Mouse (Mus musculus): ENCODE measurements around the gene Cep57. TPM values are rescaled to one million over a fixed set of nuclear protein-coding genes. Genes with fewer than 3 reads are reported as not detected.

The Cep57 gene
- total RNA-seq, 1 experiment = 49.9 TPM

DNA sequence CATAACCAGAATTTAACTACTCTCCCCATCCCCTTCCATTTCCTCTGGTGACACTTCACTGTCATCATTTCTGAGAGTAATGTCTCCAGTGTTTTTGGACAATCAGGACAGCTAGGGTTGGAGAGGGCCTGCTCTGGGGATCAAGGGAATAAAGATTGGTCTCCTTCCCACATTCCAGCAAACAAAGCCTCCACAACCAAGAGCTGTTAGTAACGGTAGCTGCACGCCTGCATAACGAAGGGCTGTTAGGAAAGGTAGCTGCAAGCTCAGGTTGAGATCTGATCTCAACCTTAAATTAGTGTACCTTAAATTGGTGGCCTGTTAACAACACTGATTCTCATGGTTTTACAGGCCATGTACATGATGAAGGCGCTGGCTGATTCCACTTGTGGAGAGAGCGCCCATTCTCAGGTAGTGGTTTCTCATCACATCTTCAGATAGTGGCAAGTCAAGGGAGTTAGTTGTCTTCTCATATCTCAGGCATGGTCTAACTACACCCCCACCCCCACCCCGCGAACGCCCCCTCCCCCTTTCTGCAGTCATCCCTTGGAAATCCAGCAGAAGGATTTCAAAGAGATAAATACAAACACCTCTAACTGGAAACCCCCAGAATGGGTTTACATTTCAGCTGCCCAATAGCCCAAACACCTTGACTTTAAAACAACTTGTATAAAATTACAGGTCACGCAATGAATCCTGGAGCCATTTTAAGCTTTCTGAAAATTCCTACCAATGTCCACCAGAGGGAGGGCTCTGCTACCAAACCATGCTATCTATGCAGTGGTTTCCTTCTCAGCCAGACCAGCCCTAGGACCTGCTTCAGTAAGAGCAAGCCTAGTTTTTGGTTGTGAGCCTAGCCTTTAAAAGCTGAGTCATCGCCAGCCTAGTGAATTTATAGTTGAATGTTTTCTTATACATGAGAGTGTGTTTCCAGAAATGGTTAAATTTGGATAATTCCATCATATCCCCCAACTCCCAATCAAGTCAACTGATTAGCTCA lies 21.9 kb upstream of the Cep57 start:
- peak; percentile 25 for DNase-seq (ENCODE audit: low read depth, low spot score)
- no peak overlapping the region for H3K27ac ChIP-seq (ENCODE audit: insufficient read depth, low read depth, low read length, poor library complexity, severe bottlenecking)
- no peaks in the 10 kb centered on the region for H3K9me3 ChIP-seq (ENCODE audit: control insufficient read depth, insufficient read depth, low read depth, low read length)
- peaks cover 2% of the 10 kb centered on the region for H3K36me3 ChIP-seq (ENCODE audit: control insufficient read depth, insufficient read depth, low read length, poor library complexity, severe bottlenecking)
- in situ Hi-C loops (cut with MboI; ENCODE audit: low sequenced_read_pairs in 2 of 2, unreplicated experiment in 2 of 2) = loop anchor here (25.0 kb wide), 2 partner anchors 964 to 1489 kb away; no protein-coding TSS in a partner anchor
- no peak overlapping the region for H3K4me3 ChIP-seq (ENCODE audit: insufficient read depth in 1 of 2, low read depth in 1 of 2, low read length in 2 of 2, poor library complexity in 1 of 2, severe bottlenecking in 1 of 2)
- no peak for TF ChIP-seq CHD2 (IDR thresholded peaks at IDR 0.05; ENCODE audit: low read depth, low read length)
- TF ChIP-seq ZNF384 (IDR thresholded peaks at IDR 0.05; ENCODE audit: low read depth, low read length) = no peak
- TF ChIP-seq MAFK (IDR thresholded peaks at IDR 0.05; ENCODE audit: insufficient read depth, low read depth, low read length) = 0 out of 2 replicates have a peak, but pooled peaks have one; percentile 49
- no peak for TF ChIP-seq HCFC1 (IDR thresholded peaks at IDR 0.05; ENCODE audit: borderline replicate concordance, insufficient read depth, low read length)
- TF ChIP-seq ZC3H11A (IDR thresholded peaks at IDR 0.05; ENCODE audit: borderline replicate concordance, low read depth, low read length) = peak; percentile 70; the same call in 1 of the 2 replicates
- no peak overlapping the region for H3K9ac ChIP-seq (ENCODE audit: insufficient read depth, low read depth, low read length, poor library complexity, severe bottlenecking)
- H3K4me1 ChIP-seq (ENCODE audit: control insufficient read depth in 2 of 2, insufficient read depth in 2 of 2, low read length in 2 of 2, poor library complexity in 1 of 2) = peaks cover 0 to 3% of the 10 kb centered on the region in 2 experiments; a peak in 1 of 4 replicates

DNA sequence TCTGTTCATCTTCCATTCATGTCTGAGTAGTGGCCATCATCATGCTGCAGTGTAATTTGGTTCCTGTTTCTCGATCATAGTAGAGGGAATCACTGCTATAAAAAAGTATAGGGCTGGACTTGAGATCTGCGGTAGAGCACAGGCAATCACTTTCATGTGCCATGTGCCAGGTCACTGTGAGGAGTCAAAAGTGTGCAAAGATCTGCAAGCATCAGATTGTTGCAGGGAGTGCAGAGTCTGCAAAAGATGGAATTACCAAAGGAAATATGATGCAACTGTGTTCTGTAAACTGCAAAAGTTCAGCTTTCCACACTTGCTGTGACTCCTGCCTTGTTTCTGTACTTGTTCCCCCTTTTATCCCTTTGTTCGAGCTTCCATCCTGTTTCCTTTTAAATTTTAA lies 20.7 kb upstream of the Cep57 start:
- TF ChIP-seq HCFC1 (IDR thresholded peaks at IDR 0.05; ENCODE audit: borderline replicate concordance, insufficient read depth, low read length) (no peak), ZNF384 (IDR thresholded peaks at IDR 0.05; ENCODE audit: low read depth, low read length) (no peak), ZC3H11A (IDR thresholded peaks at IDR 0.05; ENCODE audit: borderline replicate concordance, low read depth, low read length) (no peak), CHD2 (IDR thresholded peaks at IDR 0.05; ENCODE audit: low read depth, low read length) (no peak), MAFK (IDR thresholded peaks at IDR 0.05; ENCODE audit: insufficient read depth, low read depth, low read length) (no peak)
- H3K4me1 ChIP-seq (ENCODE audit: control insufficient read depth in 2 of 2, insufficient read depth in 2 of 2, low read length in 2 of 2, poor library complexity in 1 of 2) = peaks cover 0 to 3% of the 10 kb centered on the region in 2 experiments; a peak in 1 of 4 replicates
- in situ Hi-C loops (cut with MboI; ENCODE audit: low sequenced_read_pairs in 2 of 2, unreplicated experiment in 2 of 2) = loop anchor here (25.0 kb wide), 2 partner anchors 965 to 1490 kb away; no protein-coding TSS in a partner anchor
- DNase-seq (ENCODE audit: low read depth, low spot score) = no peak
- peaks cover 6% of the 10 kb centered on the region for H3K36me3 ChIP-seq (ENCODE audit: control insufficient read depth, insufficient read depth, low read length, poor library complexity, severe bottlenecking)
- H3K9me3 ChIP-seq (ENCODE audit: control insufficient read depth, insufficient read depth, low read depth, low read length) = no peaks in the 10 kb centered on the region
- H3K4me3 ChIP-seq (ENCODE audit: insufficient read depth in 1 of 2, low read depth in 1 of 2, low read length in 2 of 2, poor library complexity in 1 of 2, severe bottlenecking in 1 of 2) = no peak overlapping the region
- no peak overlapping the region for H3K27ac ChIP-seq (ENCODE audit: insufficient read depth, low read depth, low read length, poor library complexity, severe bottlenecking)
- no peak overlapping the region for H3K9ac ChIP-seq (ENCODE audit: insufficient read depth, low read depth, low read length, poor library complexity, severe bottlenecking)

DNA sequence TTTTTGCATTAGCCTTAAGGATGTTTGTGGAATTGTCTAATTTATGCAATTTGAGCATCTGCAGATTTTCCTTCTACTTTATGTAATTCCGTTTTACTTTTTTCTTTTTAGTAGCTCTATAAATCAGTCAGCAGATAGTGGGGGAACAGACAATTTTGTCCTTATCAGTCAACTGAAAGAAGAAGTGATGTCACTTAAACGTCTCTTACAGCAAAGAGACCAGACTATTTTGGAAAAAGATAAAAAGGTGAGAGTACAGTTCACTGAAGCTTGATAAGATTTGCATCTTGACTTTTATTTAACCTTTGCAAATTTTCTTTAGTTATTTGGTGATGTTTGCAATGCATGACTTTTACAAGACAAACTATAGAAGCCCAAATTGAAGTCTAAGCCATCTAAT lies 9.8 kb upstream of the Cep57 start:
- no peaks in the 10 kb centered on the region for H3K9me3 ChIP-seq (ENCODE audit: control insufficient read depth, insufficient read depth, low read depth, low read length)
- no peak for DNase-seq (ENCODE audit: low read depth, low spot score)
- H3K4me1 ChIP-seq (ENCODE audit: control insufficient read depth in 2 of 2, insufficient read depth in 2 of 2, low read length in 2 of 2, poor library complexity in 1 of 2) = no peaks in the 10 kb centered on the region
- in situ Hi-C loops (cut with MboI; ENCODE audit: low sequenced_read_pairs in 2 of 2, unreplicated experiment in 2 of 2) = loop anchor here (25.0 kb wide), 2 partner anchors 976 to 1501 kb away; no protein-coding TSS in a partner anchor
- TF ChIP-seq CHD2 (IDR thresholded peaks at IDR 0.05; ENCODE audit: low read depth, low read length) (no peak), ZNF384 (IDR thresholded peaks at IDR 0.05; ENCODE audit: low read depth, low read length) (no peak), ZC3H11A (IDR thresholded peaks at IDR 0.05; ENCODE audit: borderline replicate concordance, low read depth, low read length) (no peak), HCFC1 (IDR thresholded peaks at IDR 0.05; ENCODE audit: borderline replicate concordance, insufficient read depth, low read length) (no peak), MAFK (IDR thresholded peaks at IDR 0.05; ENCODE audit: insufficient read depth, low read depth, low read length) (no peak)
- no peak overlapping the region for H3K27ac ChIP-seq (ENCODE audit: insufficient read depth, low read depth, low read length, poor library complexity, severe bottlenecking)
- H3K36me3 ChIP-seq (ENCODE audit: control insufficient read depth, insufficient read depth, low read length, poor library complexity, severe bottlenecking) = peaks cover 16% of the 10 kb centered on the region
- no peak overlapping the region for H3K4me3 ChIP-seq (ENCODE audit: insufficient read depth in 1 of 2, low read depth in 1 of 2, low read length in 2 of 2, poor library complexity in 1 of 2, severe bottlenecking in 1 of 2)
- H3K9ac ChIP-seq (ENCODE audit: insufficient read depth, low read depth, low read length, poor library complexity, severe bottlenecking) = no peak overlapping the region

DNA sequence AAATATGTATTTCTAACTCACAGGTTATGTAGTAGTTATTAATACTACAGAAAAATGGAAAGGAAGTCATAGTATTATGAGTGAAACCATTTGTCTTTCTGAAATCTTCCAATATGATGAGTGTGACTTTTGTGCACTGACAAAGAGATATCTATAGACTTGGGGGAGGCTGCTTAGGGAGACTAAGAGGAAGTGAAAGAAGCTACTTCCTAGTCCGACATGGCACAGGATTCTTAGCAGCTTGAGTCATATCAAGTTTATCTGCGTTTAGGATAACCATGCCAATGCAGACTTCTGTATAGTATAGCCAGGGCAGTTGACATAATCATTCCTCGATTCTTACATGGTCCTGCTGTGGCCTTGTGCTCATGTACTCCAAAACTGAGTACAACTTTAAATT lies 8.3 kb upstream of the Cep57 start:
- no peaks in the 10 kb centered on the region for H3K4me1 ChIP-seq (ENCODE audit: control insufficient read depth in 2 of 2, insufficient read depth in 2 of 2, low read length in 2 of 2, poor library complexity in 1 of 2)
- no peak for DNase-seq (ENCODE audit: low read depth, low spot score)
- H3K4me3 ChIP-seq (ENCODE audit: insufficient read depth in 1 of 2, low read depth in 1 of 2, low read length in 2 of 2, poor library complexity in 1 of 2, severe bottlenecking in 1 of 2) = no peak overlapping the region
- TF ChIP-seq ZC3H11A (IDR thresholded peaks at IDR 0.05; ENCODE audit: borderline replicate concordance, low read depth, low read length) = no peak
- no peak for TF ChIP-seq HCFC1 (IDR thresholded peaks at IDR 0.05; ENCODE audit: borderline replicate concordance, insufficient read depth, low read length)
- TF ChIP-seq ZNF384 (IDR thresholded peaks at IDR 0.05; ENCODE audit: low read depth, low read length) = no peak
- no peak for TF ChIP-seq CHD2 (IDR thresholded peaks at IDR 0.05; ENCODE audit: low read depth, low read length)
- no peak for TF ChIP-seq MAFK (IDR thresholded peaks at IDR 0.05; ENCODE audit: insufficient read depth, low read depth, low read length)
- in situ Hi-C loops (cut with MboI; ENCODE audit: low sequenced_read_pairs in 2 of 2, unreplicated experiment in 2 of 2) = loop anchor here (25.0 kb wide), 2 partner anchors 977 to 1502 kb away; no protein-coding TSS in a partner anchor
- H3K9ac ChIP-seq (ENCODE audit: insufficient read depth, low read depth, low read length, poor library complexity, severe bottlenecking) = no peak overlapping the region
- no peak overlapping the region for H3K27ac ChIP-seq (ENCODE audit: insufficient read depth, low read depth, low read length, poor library complexity, severe bottlenecking)
- no peaks in the 10 kb centered on the region for H3K9me3 ChIP-seq (ENCODE audit: control insufficient read depth, insufficient read depth, low read depth, low read length)
- peaks cover 22% of the 10 kb centered on the region for H3K36me3 ChIP-seq (ENCODE audit: control insufficient read depth, insufficient read depth, low read length, poor library complexity, severe bottlenecking)
